Mouse (Mus musculus): ENCODE data around the gene Elf2. TPM values are rescaled to one million over a fixed set of nuclear protein-coding genes. Genes with fewer than 3 reads are reported as not detected.
"Not testable (repeated sequence)": the region's sequence is repeated elsewhere in the genome, so short reads cannot be mapped to it uniquely, and the experiment has no call there.

The Elf2 gene
- total RNA-seq, 2 experiments from 2014 or later, result 84.3 to 94.5 TPM

- DNase-seq, result no peak
Observed at GRCm38 (mm10) chr3:51232205-51232910, 108.1 kb downstream of the Elf2 start.

GRCm38 (mm10) chr3:51231499-51231898 lies 109.0 kb downstream of the Elf2 start:
- no peak for DNase-seq

GRCm38 (mm10) chr3:51230886-51231285 lies 109.6 kb downstream of the Elf2 start:
- DNase-seq, result no peak

GRCm38 (mm10) chr3:51230146-51230835 lies 110.2 kb downstream of the Elf2 start:
- no peak for DNase-seq

GRCm38 (mm10) chr3:51229226-51229625 lies 111.2 kb downstream of the Elf2 start:
- DNase-seq, result no peak

- no peak for DNase-seq
Observed at GRCm38 (mm10) chr3:51228821-51229205, 111.7 kb downstream of the Elf2 start.

GRCm38 (mm10) chr3:51228038-51228820 lies 112.2 kb downstream of the Elf2 start:
- DNase-seq, result peak; percentile 77

- DNase-seq, result no peak
Observed at GRCm38 (mm10) chr3:51226601-51227000, 113.9 kb downstream of the Elf2 start.

- DNase-seq, result no peak
Observed at GRCm38 (mm10) chr3:51225979-51226378, 114.5 kb downstream of the Elf2 start.

- no peak for DNase-seq
Observed at GRCm38 (mm10) chr3:51225226-51225750, 115.2 kb downstream of the Elf2 start.

- peak; percentile 92 for DNase-seq
Observed at GRCm38 (mm10) chr3:51224363-51225225, 115.9 kb downstream of the Elf2 start, which contains the start of gene Noct. TSS of gene Noct (plus strand) at chr3:51224447.

- no peak for DNase-seq
Observed at GRCm38 (mm10) chr3:51223556-51223955, 116.9 kb downstream of the Elf2 start.

- DNase-seq, result no peak
Observed at GRCm38 (mm10) chr3:51222834-51223460, 117.5 kb downstream of the Elf2 start.

GRCm38 (mm10) chr3:51222302-51222701 lies 118.2 kb downstream of the Elf2 start:
- no peak for DNase-seq

GRCm38 (mm10) chr3:51221847-51222246 lies 118.6 kb downstream of the Elf2 start:
- no peak for DNase-seq

- DNase-seq, result no peak
Observed at GRCm38 (mm10) chr3:51220846-51221245, 119.6 kb downstream of the Elf2 start.

- DNase-seq, result no peak
Observed at GRCm38 (mm10) chr3:51219213-51219612, 121.2 kb downstream of the Elf2 start.

- DNase-seq, result not testable (repeated sequence)
Observed at GRCm38 (mm10) chr3:51218385-51218784, 122.1 kb downstream of the Elf2 start.

- not testable (repeated sequence) for DNase-seq
Observed at GRCm38 (mm10) chr3:51216351-51216750, 124.1 kb downstream of the Elf2 start.

GRCm38 (mm10) chr3:51215681-51216080 lies 124.8 kb downstream of the Elf2 start:
- no peak for DNase-seq

- DNase-seq, result peak; percentile 62
Observed at GRCm38 (mm10) chr3:51213111-51213510, 127.4 kb downstream of the Elf2 start.

All from adrenal gland, postnatal 10 days (tissue).